Mouse (Mus musculus) embryonic facial prominence, embryonic 14.5 days (tissue): ENCODE measurements around the gene Grik5. TPM values are rescaled to one million over a fixed set of nuclear protein-coding genes. Genes with fewer than 3 reads are reported as not detected.

Source experiments
- ATAC-seq: fragments of 200-750 bp; cut with Nextera tagmentation; 2 replicates; pipeline ENCODE4 v1.8.0; 2017; ENCODE audit warnings: low read depth, moderate number of reproducible peaks, moderate TSS enrichment
- DNase-seq: peaks from one replicate; pipeline ENCODE4 v3.0.0-alpha.2; 2015; ENCODE audit warnings: low spot score
- H3K27ac ChIP-seq: fragments of 300-500 bp; sonication (generic); replicated peaks from 2 replicates; pipeline ENCODE4 v1.5.1; 2014; ENCODE audit warnings: low read depth, mild to moderate bottlenecking, low read length, moderate library complexity
- H3K27me3 ChIP-seq: fragments of 300-500 bp; sonication (generic); replicated peaks from 2 replicates; pipeline ENCODE4 v1.6.1; 2014; ENCODE audit warnings: low read length; ENCODE audit not compliant: control insufficient read depth, insufficient read depth
- H3K36me3 ChIP-seq: fragments of 300-500 bp; sonication (generic); 2 replicates; pipeline ENCODE4 v1.6.1; 2014; ENCODE audit warnings: low read length, mixed read lengths; ENCODE audit not compliant: control insufficient read depth, insufficient read depth
- H3K4me1 ChIP-seq: fragments of 300-500 bp; sonication (generic); 2 replicates; pipeline ENCODE4 v1.6.1; 2014; ENCODE audit warnings: antibody characterized with exemption, low read length; ENCODE audit not compliant: control insufficient read depth, insufficient read depth
- H3K4me2 ChIP-seq: fragments of 300-500 bp; sonication (generic); 2 replicates; pipeline ENCODE4 v1.6.1; 2014; ENCODE audit warnings: low read depth, mild to moderate bottlenecking, low read length, moderate library complexity, mixed read lengths
- H3K4me3 ChIP-seq: fragments of 300-500 bp; sonication (generic); 2 replicates; pipeline ENCODE4 v1.5.1; 2014; ENCODE audit warnings: low read depth, mild to moderate bottlenecking, low read length
- H3K9ac ChIP-seq: fragments of 300-500 bp; sonication (generic); 2 replicates; pipeline ENCODE4 v1.6.1; 2014; ENCODE audit warnings: low read depth, mild to moderate bottlenecking, low read length, moderate library complexity, mixed read lengths
- H3K9me3 ChIP-seq: fragments of 300-500 bp; sonication (generic); 2 replicates; pipeline ENCODE4 v1.6.1; 2016; ENCODE audit warnings: low read length; ENCODE audit not compliant: control insufficient read depth
- WGBS: fragments of 180-500 bp; shearing (Covaris S2); extraction: QIAGEN DNeasy Blood & Tissue Kit; methylation state at CpG from one replicate; pipeline ENCODE4 v1.1.7; 2014; 5-methylcytosine and 5-hydroxymethylcytosine counted together
- polyA plus RNA-seq: library from polyadenylated mRNA; unstranded; fragments of >200 nt; fragmentation: Nextera tagmentation; extraction: Ambion mirVana; gene quantifications from 2 replicates; pipeline ENCODE4 v1.2.1, GENCODE M21; 2014

Grik5 gene
- polyA plus RNA-seq, result 7.0 and 8.3 TPM in 2 replicates

- H3K4me2 ChIP-seq, result peak within 1 kb of the TSS; percentile 72
- ATAC-seq (no peak), DNase-seq (peak; percentile 37)
- peaks cover 21% of the 10 kb centered on the region; the same call in 1 of the 2 replicates for H3K4me1 ChIP-seq
- H3K9me3 ChIP-seq, result no peaks in the 10 kb centered on the region
- peak within 1 kb of the TSS; percentile 50 for H3K4me3 ChIP-seq
- H3K27me3 ChIP-seq, result no peaks in the 10 kb centered on the region
- WGBS, result 2% methylated on average over 22 of the region's 28 CpGs
- peaks cover 15% of the 10 kb centered on the region for H3K36me3 ChIP-seq
- H3K9ac ChIP-seq, result peak within 1 kb of the TSS; percentile 77
- H3K27ac ChIP-seq, result peak within 1 kb of the TSS; percentile 82
Measured at GRCm38 (mm10) chr7:25071979-25072715, at the start of gene Grik5, which contains the start of gene Zfp574. TSS of gene Grik5 (minus strand) at chr7:25072346. TSS of gene Zfp574 (plus strand) at chr7:25072567.

GRCm38 (mm10) chr7:25121240-25121786 lies 49.2 kb upstream of the Grik5 start:
- ATAC-seq (no peak), DNase-seq (no peak)
- no peak overlapping the region for H3K4me2 ChIP-seq
- H3K4me1 ChIP-seq, result no peaks in the 10 kb centered on the region
- no peak overlapping the region for H3K27ac ChIP-seq
- H3K9me3 ChIP-seq, result no peaks in the 10 kb centered on the region
- WGBS, result 69% methylated on average over 13 of the region's 13 CpGs
- H3K27me3 ChIP-seq, result no peaks in the 10 kb centered on the region
- H3K36me3 ChIP-seq, result no peaks in the 10 kb centered on the region
- no peak overlapping the region for H3K4me3 ChIP-seq
- H3K9ac ChIP-seq, result no peak overlapping the region

DNA sequence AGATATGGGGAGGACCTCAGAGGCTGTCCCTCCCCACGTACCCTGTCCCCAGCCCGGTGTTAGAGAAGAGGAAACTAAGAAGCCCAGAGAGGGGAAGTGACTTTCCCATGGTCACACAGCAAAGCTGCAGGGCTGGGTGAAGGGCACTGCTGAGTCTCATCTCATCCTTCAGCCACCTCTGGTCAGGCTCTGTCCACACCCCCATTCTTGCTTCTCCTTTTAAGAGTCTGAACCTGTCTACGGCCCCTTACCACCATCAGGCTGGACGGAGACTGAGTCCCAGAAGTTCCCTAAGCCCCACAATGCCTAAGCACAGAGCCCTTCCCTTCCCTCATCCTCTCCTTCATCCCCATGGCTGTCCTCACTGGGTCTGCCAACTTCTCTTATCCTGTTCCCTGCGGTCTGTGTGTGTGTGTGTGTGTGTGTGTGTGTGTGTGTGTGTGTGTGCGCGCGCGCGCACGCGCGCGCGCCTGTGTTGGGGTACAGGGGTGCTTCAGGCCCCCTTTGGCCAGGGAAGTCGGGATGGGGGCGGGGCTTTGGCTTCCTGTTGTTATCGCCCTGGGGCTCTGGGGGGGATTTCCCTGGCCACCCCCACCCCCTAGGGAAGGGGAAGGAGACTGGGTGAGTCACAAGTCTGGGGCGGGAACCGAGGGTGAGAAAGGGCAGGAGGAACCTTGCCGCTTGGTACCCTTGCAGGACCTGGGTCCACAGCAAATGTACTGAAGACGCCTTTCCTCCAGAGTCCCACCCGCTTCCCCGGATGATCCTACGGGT lies 48.1 kb upstream of the Grik5 start:
- H3K4me1 ChIP-seq, result no peaks in the 10 kb centered on the region
- no peaks in the 10 kb centered on the region for H3K27me3 ChIP-seq
- no peak for ATAC-seq
- no peaks in the 10 kb centered on the region for H3K9me3 ChIP-seq
- H3K27ac ChIP-seq, result no peak overlapping the region
- WGBS, result 68% methylated on average over 12 of the region's 25 CpGs
- H3K4me2 ChIP-seq, result no peak overlapping the region
- no peak overlapping the region for H3K4me3 ChIP-seq
- no peak overlapping the region for H3K9ac ChIP-seq
- no peak for DNase-seq
- H3K36me3 ChIP-seq, result no peaks in the 10 kb centered on the region

GRCm38 (mm10) chr7:25112956-25113603 lies 40.9 kb upstream of the Grik5 start:
- Histone ChIP-seq H3K4me2 (no peak overlapping the region), H3K4me3 (no peak overlapping the region), H3K9ac (no peak overlapping the region), H3K9me3 (no peaks in the 10 kb centered on the region), H3K27ac (no peak overlapping the region), H3K4me1 (no peaks in the 10 kb centered on the region), H3K36me3 (no peaks in the 10 kb centered on the region), H3K27me3 (no peaks in the 10 kb centered on the region)
- DNase-seq (no peak), ATAC-seq (no peak)
- WGBS, result 87% methylated on average over 16 of the region's 16 CpGs

DNA sequence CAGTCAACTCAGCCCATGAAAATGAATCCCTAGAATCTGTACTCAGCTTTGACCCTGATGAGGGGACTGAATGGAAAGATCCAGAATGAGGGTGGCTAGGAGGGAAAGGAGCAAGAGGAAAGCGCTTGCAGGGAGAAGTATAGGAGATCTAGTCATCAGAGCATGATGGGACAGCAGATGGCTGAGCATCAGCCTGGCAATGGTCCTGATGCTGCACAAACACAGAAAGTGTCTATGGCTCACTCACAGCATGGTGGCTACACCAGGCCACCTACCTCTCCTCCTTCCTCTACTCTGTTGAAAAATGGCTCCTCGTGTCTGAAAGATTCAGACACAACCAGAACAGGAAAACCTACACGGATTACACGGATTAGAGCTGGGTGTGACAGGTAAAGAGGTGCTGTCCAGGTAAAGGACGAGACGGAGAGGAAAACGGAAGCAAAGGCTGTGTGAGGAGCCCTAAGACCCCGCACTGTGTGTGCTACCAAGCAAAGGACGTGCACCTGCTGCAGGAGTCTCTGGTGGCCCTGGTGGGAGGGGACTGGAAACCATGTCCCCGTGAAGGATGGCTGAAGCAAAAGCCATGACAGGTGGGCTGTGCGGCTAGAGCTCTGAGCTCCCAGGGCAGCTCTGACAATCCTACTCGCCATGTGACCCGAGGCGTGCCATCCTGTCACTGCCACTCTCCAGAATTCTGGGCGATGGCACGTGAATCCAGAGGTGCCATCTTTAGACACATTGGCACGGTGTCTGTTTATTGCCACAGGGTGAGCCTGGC lies 40.2 kb upstream of the Grik5 start:
- Histone ChIP-seq H3K4me3 (no peak overlapping the region), H3K4me2 (no peak overlapping the region), H3K27ac (no peak overlapping the region), H3K9ac (no peak overlapping the region), H3K36me3 (no peaks in the 10 kb centered on the region), H3K4me1 (no peaks in the 10 kb centered on the region), H3K9me3 (no peaks in the 10 kb centered on the region), H3K27me3 (no peaks in the 10 kb centered on the region)
- DNase-seq (no peak), ATAC-seq (no peak)
- WGBS, result 83% methylated on average over 17 of the region's 17 CpGs

DNA sequence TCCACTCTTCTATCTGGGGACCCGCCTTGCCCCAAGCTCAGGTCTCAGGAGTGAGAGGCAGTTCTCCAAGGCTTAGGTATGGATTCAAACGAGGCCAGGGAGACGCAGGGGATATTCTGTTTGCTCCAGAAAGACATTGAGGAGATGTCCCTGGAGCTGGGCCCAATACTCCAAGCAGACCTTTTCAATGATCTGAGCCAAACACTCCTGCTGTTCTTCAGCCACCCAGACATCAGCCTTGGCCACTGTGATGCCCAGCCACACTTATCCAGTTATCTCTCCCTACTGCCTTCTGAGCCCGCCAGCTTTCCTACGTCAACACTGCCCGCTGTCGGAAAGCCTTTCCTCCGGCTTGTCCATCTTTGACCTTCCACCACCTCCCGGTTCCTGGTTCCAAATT lies 38.2 kb upstream of the Grik5 start:
- H3K27ac ChIP-seq, result no peak overlapping the region
- H3K9ac ChIP-seq, result no peak overlapping the region
- no peak for DNase-seq
- H3K9me3 ChIP-seq, result no peaks in the 10 kb centered on the region
- H3K27me3 ChIP-seq, result no peaks in the 10 kb centered on the region
- H3K4me2 ChIP-seq, result no peak overlapping the region
- no peaks in the 10 kb centered on the region for H3K36me3 ChIP-seq
- 85% methylated on average over 9 of the region's 9 CpGs for WGBS
- no peaks in the 10 kb centered on the region for H3K4me1 ChIP-seq
- no peak overlapping the region for H3K4me3 ChIP-seq
- ATAC-seq, result no peak

GRCm38 (mm10) chr7:25109355-25109754 lies 37.2 kb upstream of the Grik5 start:
- Histone ChIP-seq H3K4me1 (no peaks in the 10 kb centered on the region), H3K4me2 (no peak overlapping the region), H3K27ac (no peak overlapping the region), H3K36me3 (no peaks in the 10 kb centered on the region), H3K9ac (no peak overlapping the region), H3K4me3 (no peak overlapping the region), H3K9me3 (no peaks in the 10 kb centered on the region), H3K27me3 (no peaks in the 10 kb centered on the region)
- ATAC-seq (no peak), DNase-seq (no peak)
- WGBS, result 71% methylated on average over 12 of the region's 12 CpGs
